Mouse (Mus musculus): ENCODE data around the gene Col11a2. TPM values are rescaled to one million over a fixed set of nuclear protein-coding genes. Genes with fewer than 3 reads are reported as not detected.

The Col11a2 gene
- polyA plus RNA-seq, 1 experiment from 2014 or later, result 6.3 TPM

GRCm38 (mm10) chr17:34027656-34028223 lies 11.5 kb upstream of the Col11a2 start, which contains the start of gene H2-Ke6:
H2-Ke6 (minus strand) TSS chr17:34028060.
- no peaks in the 10 kb centered on the region for H3K27me3 ChIP-seq (replicated peaks)
- H3K4me1 ChIP-seq, result peaks cover 72% of the 10 kb centered on the region
- peak within 1 kb of the TSS; percentile 98 for H3K4me2 ChIP-seq (replicated peaks)
- H3K4me3 ChIP-seq, result peak within 1 kb of the TSS; percentile 61
- peak; percentile 54 for ATAC-seq (ENCODE audit: low FRiP score, low read depth)
- H3K9me3 ChIP-seq, result no peaks in the 10 kb centered on the region
- under 1% methylated on average over 45 of the region's 49 CpGs for WGBS
- peaks cover 26% of the 10 kb centered on the region for H3K36me3 ChIP-seq
- peak within 1 kb of the TSS; percentile 84 for H3K27ac ChIP-seq
- peak within 1 kb of the TSS; percentile 96 for H3K9ac ChIP-seq

GRCm38 (mm10) chr17:34028501-34029149 lies 10.6 kb upstream of the Col11a2 start:
- peak overlapping the region; percentile 33; the same call in 1 of the 2 replicates for H3K27ac ChIP-seq
- H3K9ac ChIP-seq, result no peak overlapping the region
- no peak for ATAC-seq (ENCODE audit: low FRiP score, low read depth)
- H3K27me3 ChIP-seq (replicated peaks), result no peaks in the 10 kb centered on the region
- peaks cover 20% of the 10 kb centered on the region for H3K36me3 ChIP-seq
- H3K4me1 ChIP-seq, result peaks cover 76% of the 10 kb centered on the region
- peak overlapping the region; percentile 98 for H3K4me2 ChIP-seq (replicated peaks)
- WGBS, result 49% methylated on average over 17 of the region's 17 CpGs
- H3K4me3 ChIP-seq, result 0 out of 2 replicates have a peak overlapping the region, but pooled peaks have one; percentile 61
- no peaks in the 10 kb centered on the region for H3K9me3 ChIP-seq

- no peak for ATAC-seq (ENCODE audit: low FRiP score, low read depth)
- peak overlapping the region; percentile 94; the same call in 1 of the 2 replicates for H3K4me3 ChIP-seq
- 88% methylated on average over 18 of the region's 18 CpGs for WGBS
- no peaks in the 10 kb centered on the region for H3K9me3 ChIP-seq
- H3K27me3 ChIP-seq (replicated peaks), result no peaks in the 10 kb centered on the region
- H3K36me3 ChIP-seq, result peaks cover 25% of the 10 kb centered on the region
- H3K4me1 ChIP-seq, result peaks cover 76% of the 10 kb centered on the region
- peak overlapping the region; percentile 98 for H3K4me2 ChIP-seq (replicated peaks)
- no peak overlapping the region for H3K27ac ChIP-seq
- peak overlapping the region; percentile 97; the same call in 1 of the 2 replicates for H3K9ac ChIP-seq
Measured at GRCm38 (mm10) chr17:34029150-34029889, 9.9 kb upstream of the Col11a2 start.

DNA sequence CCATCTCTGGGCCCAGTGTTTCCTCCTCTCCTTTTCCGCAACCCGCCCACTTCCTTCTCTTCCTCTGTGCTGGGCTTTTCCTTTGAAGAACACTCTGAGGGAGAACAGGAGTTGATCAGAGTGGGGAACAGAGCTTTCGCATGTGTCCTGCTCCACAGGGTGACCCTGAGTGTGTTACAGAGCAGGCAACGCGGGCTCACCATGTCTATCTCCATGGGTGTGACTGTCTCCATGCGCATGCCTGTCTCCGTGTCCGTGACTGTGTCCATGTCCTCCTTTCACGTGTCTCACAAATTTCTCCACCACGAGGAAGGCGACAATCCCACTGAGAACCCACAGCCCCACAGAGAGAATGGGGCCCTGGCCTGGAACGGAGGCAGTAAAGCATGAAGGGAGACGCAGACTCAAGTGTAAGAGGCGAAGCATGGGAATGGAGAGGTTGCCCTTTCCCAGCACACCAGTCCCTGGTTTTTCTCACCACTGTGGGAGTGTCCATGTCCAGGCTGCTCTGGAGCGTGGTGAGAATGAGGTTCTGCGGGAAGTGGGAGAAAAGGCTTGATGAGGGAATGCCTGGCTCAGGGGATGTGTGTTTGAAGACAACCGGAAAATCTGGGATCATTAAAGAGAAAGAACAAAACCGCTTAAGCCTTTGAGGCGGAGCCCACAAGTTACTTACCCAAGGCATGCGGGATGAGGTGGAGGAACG lies 9.2 kb upstream of the Col11a2 start:
- WGBS, result 78% methylated on average over 21 of the region's 21 CpGs

DNA sequence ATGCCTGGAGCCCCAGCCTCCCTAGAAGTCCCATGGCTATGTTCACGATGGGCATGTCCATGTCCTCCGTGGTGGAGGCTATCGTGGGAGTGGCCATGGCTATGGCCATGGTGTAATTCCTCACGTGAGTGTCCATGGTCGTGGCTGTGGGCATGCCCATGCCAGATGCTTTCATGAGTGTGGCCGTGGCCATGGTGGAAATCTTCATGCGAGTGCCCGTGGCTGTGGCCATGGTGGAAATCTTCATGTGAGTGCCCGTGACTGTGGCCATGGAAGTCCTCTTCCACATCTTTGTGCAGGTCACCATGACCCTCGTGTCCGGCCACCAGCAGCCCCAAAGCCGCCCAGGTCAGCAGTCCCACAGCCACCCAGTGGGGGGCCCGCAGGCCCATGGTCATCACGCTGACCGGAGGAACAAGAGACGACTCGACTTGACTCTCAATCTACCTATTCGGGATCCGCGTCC lies 8.3 kb upstream of the Col11a2 start:
- no peak for ATAC-seq (ENCODE audit: low FRiP score, low read depth)

More for the DNA sequence above, 9.2 kb upstream of the Col11a2 start:
- Histone ChIP-seq H3K4me1 (peaks cover 75% of the 10 kb centered on the region), H3K9ac (peak overlapping the region; percentile 97), H3K36me3 (peaks cover 31% of the 10 kb centered on the region), H3K4me3 (peak overlapping the region; percentile 94), H3K4me2 (replicated peaks) (peak overlapping the region; percentile 98), H3K27me3 (replicated peaks) (no peaks in the 10 kb centered on the region), H3K27ac (no peak overlapping the region), H3K9me3 (no peaks in the 10 kb centered on the region)
- ATAC-seq (ENCODE audit: low FRiP score, low read depth), result no peak

GRCm38 (mm10) chr17:34031465-34032173 lies 7.6 kb upstream of the Col11a2 start, which contains the start of the genes Slc39a7 and Rxrb:
Slc39a7 (minus strand) TSS chr17:34031682.
Rxrb (plus strand) TSS chr17:34031812.
- no peaks in the 10 kb centered on the region for H3K9me3 ChIP-seq
- peak within 1 kb of the TSS; percentile 98 for H3K4me2 ChIP-seq (replicated peaks)
- peaks cover 47% of the 10 kb centered on the region for H3K36me3 ChIP-seq
- WGBS, result under 1% methylated on average over 85 of the region's 88 CpGs
- peak within 1 kb of the TSS; percentile 96 for H3K27ac ChIP-seq
- peak within 1 kb of the TSS; percentile 94 for H3K4me3 ChIP-seq
- ATAC-seq (ENCODE audit: low FRiP score, low read depth), result peak; percentile 73
- no peaks in the 10 kb centered on the region for H3K27me3 ChIP-seq (replicated peaks)
- peak within 1 kb of the TSS; percentile 97 for H3K9ac ChIP-seq
- H3K4me1 ChIP-seq, result peaks cover 59% of the 10 kb centered on the region

More for the DNA sequence above, 8.3 kb upstream of the Col11a2 start:
- Histone ChIP-seq H3K4me2 (replicated peaks) (peak overlapping the region; percentile 98), H3K27ac (peak overlapping the region; percentile 96), H3K9me3 (no peaks in the 10 kb centered on the region), H3K9ac (peak overlapping the region; percentile 97), H3K27me3 (replicated peaks) (no peaks in the 10 kb centered on the region), H3K4me3 (peak overlapping the region; percentile 94), H3K4me1 (peaks cover 67% of the 10 kb centered on the region), H3K36me3 (peaks cover 39% of the 10 kb centered on the region)
- 6% methylated on average over 20 of the region's 20 CpGs for WGBS

DNA sequence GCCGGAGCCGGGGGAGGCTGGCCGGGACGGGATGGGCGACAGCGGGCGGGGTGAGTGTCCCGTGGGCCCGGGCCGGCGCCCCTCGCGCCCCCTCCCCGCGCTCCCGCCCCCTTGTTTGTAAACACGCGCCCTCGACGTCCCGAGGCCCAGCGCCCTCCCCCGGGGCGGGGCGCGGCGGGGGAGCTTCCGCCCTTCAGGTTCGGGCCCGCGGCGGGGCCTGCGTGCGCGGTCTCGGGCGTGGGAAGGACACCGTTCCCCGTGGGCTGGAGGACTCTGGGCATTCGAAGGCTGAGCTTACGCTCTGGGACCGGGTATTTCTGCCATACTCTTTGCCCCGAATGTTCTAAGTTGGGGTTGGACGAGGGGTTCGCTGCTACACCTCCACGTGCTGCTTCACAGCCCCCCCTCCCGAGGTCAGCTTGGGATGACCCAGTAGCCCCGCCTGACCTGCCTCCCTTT lies 7.0 kb upstream of the Col11a2 start:
- no peaks in the 10 kb centered on the region for H3K27me3 ChIP-seq (replicated peaks)
- H3K4me2 ChIP-seq (replicated peaks), result peak overlapping the region; percentile 98
- ATAC-seq (ENCODE audit: low FRiP score, low read depth), result no peak
- H3K9me3 ChIP-seq, result no peaks in the 10 kb centered on the region
- H3K4me3 ChIP-seq, result peak overlapping the region; percentile 94
- WGBS, result under 1% methylated on average over 47 of the region's 48 CpGs
- H3K9ac ChIP-seq, result peak overlapping the region; percentile 97
- H3K36me3 ChIP-seq, result peaks cover 53% of the 10 kb centered on the region
- peaks cover 54% of the 10 kb centered on the region for H3K4me1 ChIP-seq
- peak overlapping the region; percentile 96 for H3K27ac ChIP-seq

DNA sequence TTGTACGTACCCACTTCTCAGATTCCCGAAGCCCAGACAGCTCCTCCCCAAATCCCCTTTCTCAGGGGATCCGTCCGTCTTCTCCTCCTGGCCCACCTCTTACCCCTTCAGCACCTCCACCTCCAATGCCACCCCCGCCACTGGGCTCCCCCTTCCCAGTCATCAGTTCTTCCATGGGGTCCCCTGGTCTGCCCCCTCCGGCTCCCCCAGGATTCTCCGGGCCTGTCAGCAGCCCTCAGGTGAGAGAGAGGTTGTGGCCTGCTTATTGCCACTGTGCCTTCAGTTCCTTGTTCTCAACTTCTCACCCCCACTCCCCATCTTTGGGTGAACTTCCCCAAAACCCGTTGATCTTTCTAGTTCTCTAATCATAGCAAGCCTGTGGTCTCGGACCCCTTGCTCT lies 6.4 kb upstream of the Col11a2 start:
- Histone ChIP-seq H3K4me2 (replicated peaks) (peak overlapping the region; percentile 98), H3K9me3 (no peaks in the 10 kb centered on the region), H3K4me3 (peak overlapping the region; percentile 94), H3K9ac (peak overlapping the region; percentile 97), H3K27ac (no peak overlapping the region; the same call in 1 of the 2 replicates), H3K4me1 (peaks cover 50% of the 10 kb centered on the region), H3K27me3 (replicated peaks) (no peaks in the 10 kb centered on the region), H3K36me3 (peaks cover 59% of the 10 kb centered on the region)
- 56% methylated on average over 9 of the region's 9 CpGs for WGBS
- ATAC-seq (ENCODE audit: low FRiP score, low read depth), result no peak

DNA sequence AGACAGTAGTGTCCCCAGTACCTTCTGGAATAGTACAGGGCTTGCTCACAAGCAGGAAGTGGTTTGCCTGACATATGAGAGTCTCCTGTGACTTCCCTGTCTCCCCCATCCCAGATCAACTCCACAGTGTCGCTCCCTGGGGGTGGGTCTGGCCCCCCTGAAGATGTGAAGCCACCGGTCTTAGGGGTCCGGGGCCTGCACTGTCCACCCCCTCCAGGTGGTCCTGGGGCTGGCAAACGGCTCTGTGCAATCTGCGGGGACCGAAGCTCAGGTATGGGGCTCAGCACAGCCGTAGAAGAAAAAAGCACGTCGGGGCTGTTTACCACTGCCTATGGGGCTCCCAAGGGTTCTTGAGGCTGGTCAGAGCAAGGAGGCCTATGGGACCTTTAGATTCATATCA lies 5.8 kb upstream of the Col11a2 start:
- Histone ChIP-seq H3K27me3 (replicated peaks) (no peaks in the 10 kb centered on the region), H3K4me2 (replicated peaks) (peak overlapping the region; percentile 98), H3K27ac (no peak overlapping the region), H3K9ac (no peak overlapping the region), H3K4me1 (peaks cover 50% of the 10 kb centered on the region), H3K9me3 (no peaks in the 10 kb centered on the region), H3K36me3 (peaks cover 59% of the 10 kb centered on the region), H3K4me3 (no peak overlapping the region)
- no peak for ATAC-seq (ENCODE audit: low FRiP score, low read depth)
- 90% methylated on average over 9 of the region's 9 CpGs for WGBS

- ATAC-seq (ENCODE audit: low FRiP score, low read depth), result no peak
- peaks cover 50% of the 10 kb centered on the region for H3K4me1 ChIP-seq
- H3K27ac ChIP-seq, result no peak overlapping the region
- H3K4me2 ChIP-seq (replicated peaks), result 0 out of 2 replicates have a peak overlapping the region, but pooled peaks have one; percentile 3
- H3K9ac ChIP-seq, result no peak overlapping the region
- WGBS, result 76% methylated on average over 10 of the region's 10 CpGs
- H3K9me3 ChIP-seq, result no peaks in the 10 kb centered on the region
- no peak overlapping the region for H3K4me3 ChIP-seq
- H3K36me3 ChIP-seq, result peaks cover 53% of the 10 kb centered on the region
- H3K27me3 ChIP-seq (replicated peaks), result no peaks in the 10 kb centered on the region
Measured at GRCm38 (mm10) chr17:34034064-34034463, 5.2 kb upstream of the Col11a2 start.

DNA sequence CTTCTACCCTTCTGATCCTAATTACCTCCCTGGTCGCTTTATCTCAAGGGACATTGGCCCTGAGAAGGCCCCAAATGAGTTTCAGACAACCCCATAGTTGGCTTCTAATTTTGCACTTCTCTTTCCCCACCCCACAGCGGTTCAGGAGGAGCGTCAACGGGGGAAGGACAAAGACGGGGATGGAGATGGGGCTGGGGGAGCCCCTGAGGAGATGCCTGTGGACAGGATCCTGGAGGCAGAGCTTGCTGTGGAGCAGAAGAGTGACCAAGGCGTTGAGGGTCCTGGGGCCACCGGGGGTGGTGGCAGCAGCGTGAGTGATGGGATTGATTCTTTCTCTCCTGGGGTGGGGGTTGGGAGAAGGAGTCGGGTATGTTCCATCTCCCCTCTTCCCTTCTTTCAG lies 3.7 kb upstream of the Col11a2 start:
- Histone ChIP-seq H3K36me3 (peaks cover 42% of the 10 kb centered on the region), H3K27me3 (replicated peaks) (no peaks in the 10 kb centered on the region), H3K27ac (no peak overlapping the region), H3K9ac (no peak overlapping the region), H3K4me3 (no peak overlapping the region), H3K4me2 (replicated peaks) (no peak overlapping the region), H3K9me3 (no peaks in the 10 kb centered on the region), H3K4me1 (peaks cover 48% of the 10 kb centered on the region)
- 92% methylated on average over 9 of the region's 9 CpGs for WGBS
- no peak for ATAC-seq (ENCODE audit: low FRiP score, low read depth)

Measured in neural tube, embryonic 12.5 days (tissue).